Mouse (Mus musculus) induced T-regulatory cell, adult 2 months (primary cell): ENCODE data around the gene Epha4.

Experiments used
- DNase-seq: peaks from one replicate; pipeline ENCODE4 v3.0.0-alpha.2; 2012; ENCODE audit warnings: low read depth

Gene Epha4

DNA sequence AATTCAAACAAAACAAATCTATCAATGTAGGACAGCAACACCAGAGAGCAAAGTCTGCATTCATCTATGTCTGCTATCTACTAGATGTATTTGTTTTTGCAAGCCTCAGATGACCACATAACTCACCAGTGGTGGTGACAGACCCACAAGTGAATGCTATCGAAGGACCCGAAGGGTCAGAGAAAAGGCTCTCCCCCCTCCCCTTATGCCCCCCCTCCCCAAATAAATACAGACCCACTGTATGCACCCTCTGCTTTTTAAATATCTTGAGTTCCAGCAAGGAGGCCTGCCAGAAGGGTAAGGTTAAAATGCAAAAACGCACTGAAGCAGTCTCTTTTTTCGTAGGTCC lies 2.9 kb downstream of the Epha4 start:
- no peak for DNase-seq

DNA sequence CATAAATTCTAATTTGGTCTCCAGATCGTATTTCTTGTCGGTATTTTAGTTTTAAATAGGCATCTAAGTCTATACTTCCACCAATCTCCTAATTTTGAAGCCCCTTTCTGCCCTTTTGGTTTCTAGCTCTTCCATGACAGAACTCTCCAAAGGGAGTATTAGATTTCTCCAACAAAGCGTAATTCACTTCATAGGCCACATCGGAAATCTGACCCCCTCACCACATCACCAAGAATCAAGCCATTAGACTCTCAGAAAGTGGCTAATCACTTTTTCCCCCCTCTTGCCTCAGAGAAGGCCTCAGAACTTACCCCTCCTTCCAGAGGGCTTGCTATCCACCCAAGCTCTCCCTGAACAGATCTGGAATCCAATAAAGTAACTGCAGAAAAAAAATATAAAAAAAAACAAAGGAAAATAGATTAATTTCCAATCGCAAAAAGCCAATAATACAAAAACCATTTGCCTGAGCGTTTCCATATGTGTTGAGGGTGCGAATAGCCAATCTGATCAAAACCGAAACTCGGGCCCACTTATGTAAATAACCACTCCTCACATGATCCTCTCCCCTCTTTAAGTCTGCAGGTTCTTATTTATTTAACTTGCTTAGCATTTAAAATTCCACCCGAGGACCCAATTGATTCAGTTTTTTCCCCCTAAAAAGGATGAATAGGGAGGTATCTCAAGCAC lies 3.4 kb downstream of the Epha4 start:
- no peak for DNase-seq

- no peak for DNase-seq
Measured at GRCm38 (mm10) chr1:77510623-77511022, 4.3 kb downstream of the Epha4 start.

GRCm38 (mm10) chr1:77506856-77507200 lies 8.1 kb downstream of the Epha4 start:
- DNase-seq, result no peak

DNA sequence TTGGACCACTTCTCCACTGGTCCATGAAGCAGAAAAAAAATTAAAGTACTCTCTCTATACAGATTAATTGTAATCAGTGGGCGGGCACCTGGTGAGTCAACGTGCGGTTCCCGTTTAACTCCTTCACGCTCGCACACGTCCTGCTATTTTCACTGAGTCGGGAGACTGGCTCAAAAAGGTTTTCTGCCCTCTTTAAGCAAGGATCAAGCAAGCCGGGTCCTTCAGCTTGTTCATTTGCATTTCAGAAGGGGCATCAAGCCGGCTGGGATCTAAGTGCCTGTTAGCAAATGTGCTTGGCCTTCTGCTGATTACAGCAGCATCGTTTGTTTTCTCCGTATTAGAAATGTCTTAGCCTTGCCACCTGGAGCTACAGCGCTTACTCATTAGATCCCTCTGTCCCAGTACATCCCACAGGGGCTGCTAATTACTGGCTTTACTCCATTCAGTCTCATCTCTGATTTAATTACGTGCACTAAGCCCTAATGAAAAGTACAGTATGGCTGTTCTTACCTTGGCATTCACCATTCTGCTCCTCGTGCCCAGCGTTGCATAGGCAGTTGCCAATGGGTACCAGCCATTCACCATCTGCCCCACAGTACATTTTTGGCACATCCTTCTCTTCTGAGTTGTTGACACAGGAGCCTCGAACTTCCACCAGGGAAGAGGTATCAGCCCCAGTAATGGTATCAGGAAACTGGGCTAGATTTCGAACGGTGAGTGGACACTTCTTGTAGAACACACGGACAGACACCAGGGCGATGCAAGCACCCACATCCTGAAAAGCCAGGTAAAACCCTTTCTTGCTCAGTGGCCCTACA lies 8.6 kb downstream of the Epha4 start:
- no peak for DNase-seq

DNA sequence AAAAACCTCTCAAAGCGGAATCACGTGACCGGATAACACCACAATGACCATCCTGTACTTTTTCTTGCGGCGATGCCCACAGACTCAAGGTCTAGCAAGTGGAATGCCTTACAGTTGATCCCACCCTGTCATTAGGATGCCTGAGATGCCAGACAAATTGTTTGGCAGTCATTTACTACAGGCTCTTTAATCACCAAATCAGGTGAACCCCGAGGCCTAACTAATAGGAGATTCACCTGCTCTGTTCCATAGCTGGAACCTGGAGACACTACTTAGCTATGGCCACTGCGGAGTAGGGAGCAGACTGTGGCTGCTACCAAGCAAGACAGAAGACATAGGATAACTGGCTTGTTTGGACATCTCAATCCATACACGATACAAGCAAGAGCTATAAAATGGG lies 9.6 kb downstream of the Epha4 start:
- DNase-seq, result no peak

- no peak for DNase-seq
Measured at GRCm38 (mm10) chr1:77504813-77505212, 10.1 kb downstream of the Epha4 start.

GRCm38 (mm10) chr1:77503711-77504181 lies 11.1 kb downstream of the Epha4 start:
- DNase-seq, result no peak

GRCm38 (mm10) chr1:77502554-77503119 lies 12.3 kb downstream of the Epha4 start:
- DNase-seq, result no peak

GRCm38 (mm10) chr1:77501363-77501933 lies 13.4 kb downstream of the Epha4 start:
- DNase-seq, result no peak

DNA sequence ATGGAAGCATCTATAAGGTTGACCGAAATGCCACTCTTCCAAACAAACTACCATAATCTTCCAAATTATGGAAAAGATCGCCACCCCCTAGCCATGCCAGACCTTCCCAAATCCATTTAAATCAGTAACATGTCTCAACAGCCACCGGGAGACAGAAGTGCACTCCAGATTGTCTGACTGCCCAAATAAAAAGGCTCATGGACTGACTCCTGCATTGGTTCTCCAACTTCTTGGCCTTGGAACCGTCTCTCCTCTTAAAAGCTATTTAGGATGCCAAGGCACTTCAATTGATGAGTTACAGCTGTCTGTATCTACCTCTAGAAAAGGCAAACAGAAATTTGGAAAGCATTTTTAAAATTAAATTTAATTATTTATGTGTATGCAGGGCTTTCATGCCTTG lies 17.4 kb downstream of the Epha4 start:
- DNase-seq, result no peak

DNA sequence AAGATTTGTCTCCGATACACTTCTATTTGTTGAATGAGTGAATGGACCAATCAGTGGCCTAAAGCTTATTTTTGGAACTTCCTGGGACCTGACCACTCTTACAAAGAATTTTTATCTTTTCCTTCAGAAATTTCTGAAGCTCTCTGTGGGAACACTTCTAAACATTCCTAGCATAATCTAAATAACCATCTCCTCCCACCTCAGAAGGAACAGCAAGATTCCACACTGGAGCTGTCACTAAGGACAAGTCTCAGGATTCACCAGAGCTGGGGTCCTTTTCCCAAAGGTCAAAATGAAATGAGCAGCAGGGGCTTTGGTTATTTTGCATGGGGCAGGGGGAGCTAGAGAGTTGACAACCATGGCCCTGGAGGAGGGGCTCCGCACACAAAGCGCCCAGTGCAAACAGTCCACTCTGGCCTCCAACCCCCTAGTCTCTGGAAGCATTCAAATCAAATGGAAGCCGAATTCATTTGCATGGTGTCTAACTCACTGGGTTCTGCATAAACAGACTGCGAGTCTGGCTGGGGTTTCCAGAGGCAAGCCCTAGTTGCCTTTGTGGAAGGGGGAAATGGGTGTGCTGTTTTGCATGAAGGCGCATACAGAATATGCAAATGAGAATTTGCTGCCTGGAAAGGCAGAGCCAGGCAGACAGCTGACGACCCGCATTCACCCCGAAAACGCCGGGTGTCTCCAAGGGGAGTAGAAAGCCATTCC lies 18.3 kb downstream of the Epha4 start:
- no peak for DNase-seq

- DNase-seq, result no peak
Measured at GRCm38 (mm10) chr1:77495790-77496158, 19.1 kb downstream of the Epha4 start.

DNA sequence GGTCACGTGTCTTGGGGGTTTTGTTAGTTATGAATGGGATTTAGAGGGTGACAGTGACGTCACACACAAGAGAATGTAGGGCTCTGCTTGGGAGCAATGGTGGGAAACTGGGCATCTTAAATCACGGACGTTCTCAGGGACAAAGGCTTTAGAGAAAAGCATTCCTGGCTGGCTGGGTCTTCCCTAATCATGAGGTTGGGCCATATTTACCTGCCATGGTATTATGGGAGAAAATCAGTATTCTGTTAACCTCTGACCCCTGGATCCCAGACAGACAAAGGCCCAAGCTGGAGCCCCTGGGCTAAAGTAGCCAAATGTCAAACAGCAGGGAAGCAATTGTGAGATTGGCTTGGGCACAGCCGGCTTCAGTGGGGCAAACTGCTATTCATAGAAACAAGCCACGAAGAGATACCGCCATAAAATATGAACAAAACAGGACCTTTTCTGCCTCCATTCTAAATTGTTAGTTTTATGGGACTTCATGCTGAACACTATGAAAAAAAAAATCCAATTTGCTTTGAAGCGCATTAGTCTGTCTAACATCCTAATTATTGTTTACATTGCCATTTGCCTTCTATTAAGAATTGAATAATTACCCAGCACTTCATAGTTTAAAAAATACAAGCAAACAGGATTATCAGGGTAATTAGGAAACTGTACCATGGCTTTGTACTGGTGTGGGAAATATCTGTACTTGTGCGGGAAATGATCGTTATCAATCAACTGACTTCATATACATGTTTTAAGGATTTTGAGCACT lies 19.7 kb downstream of the Epha4 start:
- DNase-seq, result no peak

GRCm38 (mm10) chr1:77493841-77494635 lies 20.9 kb downstream of the Epha4 start:
- DNase-seq, result no peak

- no peak for DNase-seq
Measured at GRCm38 (mm10) chr1:77490166-77490565, 24.7 kb downstream of the Epha4 start.

DNA sequence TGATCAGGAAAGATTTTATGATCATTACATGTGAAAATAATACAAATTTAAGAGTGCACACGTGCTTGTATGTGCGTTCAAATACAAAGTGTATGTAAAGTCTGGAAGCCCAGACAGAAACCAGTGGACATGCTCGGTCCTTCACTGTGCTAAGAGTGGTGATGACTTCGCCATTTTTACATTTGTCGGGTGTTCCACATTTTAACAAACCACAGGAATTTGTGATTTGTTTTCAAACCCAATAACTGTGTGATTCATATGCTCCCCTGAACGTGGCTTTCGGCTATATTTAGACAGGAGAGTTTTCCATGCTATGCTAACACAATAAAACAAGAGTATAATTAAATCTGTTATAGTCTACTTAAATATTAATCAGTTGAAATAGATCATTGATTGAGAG lies 25.5 kb downstream of the Epha4 start:
- DNase-seq, result no peak

DNA sequence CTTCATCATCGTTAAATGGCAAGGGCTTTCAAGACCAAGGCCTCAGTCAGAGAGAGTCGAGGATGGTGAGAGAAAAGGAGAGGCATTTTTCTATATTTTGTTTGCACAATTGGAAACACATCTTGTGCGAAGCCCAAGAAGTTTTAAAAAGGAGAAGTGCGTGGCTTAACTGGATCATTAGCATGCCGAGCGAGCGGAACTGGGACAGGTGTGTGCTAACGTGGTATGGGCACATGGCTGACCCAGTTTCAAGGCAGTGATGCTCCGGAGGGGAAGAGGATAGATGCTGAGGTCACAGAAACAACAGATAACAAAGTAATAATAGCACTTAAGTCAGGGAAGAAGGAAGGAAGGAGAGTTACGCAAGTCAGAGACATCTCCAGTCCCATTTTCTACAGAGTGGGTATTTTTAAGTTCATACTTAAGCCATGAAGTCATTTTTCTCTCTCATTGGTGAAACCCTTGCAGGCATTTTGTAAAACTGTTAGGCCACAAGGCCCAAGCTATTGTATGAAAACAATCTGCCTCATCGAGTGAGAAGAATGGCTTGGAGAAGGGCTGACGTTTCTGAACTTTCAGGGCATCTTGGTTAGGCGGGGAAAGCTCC lies 26.9 kb downstream of the Epha4 start:
- no peak for DNase-seq

DNA sequence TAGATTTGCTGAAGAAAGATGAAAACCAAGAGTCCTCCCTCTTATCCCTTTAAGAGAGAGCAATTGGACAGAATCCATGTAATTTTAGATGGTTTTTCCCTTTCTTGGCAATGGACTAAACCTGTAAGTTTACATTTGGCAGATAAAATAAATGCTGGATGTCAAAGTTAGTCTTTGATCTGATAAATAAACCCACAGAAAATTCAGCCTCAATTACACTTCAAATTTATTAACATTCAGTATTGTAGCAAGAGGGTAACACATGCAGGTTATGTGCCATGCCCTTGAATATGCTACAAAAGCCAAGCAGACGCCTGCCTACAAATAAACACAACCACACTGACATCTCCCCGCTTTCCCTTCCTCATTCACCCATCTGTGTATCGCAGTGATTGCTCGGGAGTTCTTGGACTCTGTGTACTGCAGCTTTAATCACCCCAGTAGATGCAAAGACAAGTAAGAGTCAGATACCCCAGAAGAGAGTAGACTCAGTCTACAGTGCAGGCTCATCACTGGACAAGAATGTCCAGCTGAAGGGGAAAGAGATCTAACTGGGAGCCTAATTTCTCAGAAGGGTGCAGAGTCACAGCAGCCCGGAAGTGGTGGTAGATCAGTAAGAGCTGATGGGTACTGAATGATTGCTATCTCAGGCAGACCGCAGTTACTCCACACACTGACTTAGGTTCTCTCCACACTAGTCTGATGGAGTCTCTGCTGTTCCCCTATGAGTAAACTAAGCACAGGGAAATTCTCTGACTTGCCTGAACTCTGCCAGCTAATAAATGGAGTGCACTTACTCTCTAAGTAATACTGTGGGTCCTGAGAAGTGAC lies 29.9 kb downstream of the Epha4 start:
- no peak for DNase-seq
